Mouse (Mus musculus) intestine, embryonic 16.5 days (tissue): ENCODE data around the gene Sept9. TPM values are rescaled to one million over a fixed set of nuclear protein-coding genes. Genes with fewer than 3 reads are reported as not detected.
A peak's percentile ranks its signal among the peaks of the same experiment; 100 is the strongest.

Source experiments
- ATAC-seq: fragments of 200-750 bp; cut with Nextera tagmentation; 2 replicates; pipeline ENCODE4 v1.8.0; 2017; ENCODE audit warnings: moderate TSS enrichment, moderate library complexity
- H3K27ac ChIP-seq: fragments of 300-500 bp; sonication (generic); 2 replicates; pipeline ENCODE4 v1.5.1; 2014; ENCODE audit warnings: mild to moderate bottlenecking, low read length
- H3K27me3 ChIP-seq: fragments of 300-500 bp; sonication (generic); replicated peaks from 2 replicates; pipeline ENCODE4 v1.6.1; 2014; ENCODE audit warnings: low read length, control low read depth, mixed read lengths; ENCODE audit not compliant: control insufficient read depth, insufficient read depth
- H3K36me3 ChIP-seq: fragments of 300-500 bp; sonication (generic); 2 replicates; pipeline ENCODE4 v1.6.1; 2014; ENCODE audit warnings: low read length, control low read depth; ENCODE audit not compliant: control insufficient read depth, insufficient read depth
- H3K4me1 ChIP-seq: fragments of 300-500 bp; sonication (generic); 2 replicates; pipeline ENCODE4 v1.6.1; 2014; ENCODE audit warnings: low read length, control low read depth, mixed read lengths; ENCODE audit not compliant: control insufficient read depth, insufficient read depth
- H3K4me2 ChIP-seq: fragments of 300-500 bp; sonication (generic); 2 replicates; pipeline ENCODE4 v1.6.1; 2014; ENCODE audit warnings: low read depth, low read length, control low read depth
- H3K4me3 ChIP-seq: fragments of 300-500 bp; sonication (generic); 2 replicates; pipeline ENCODE4 v1.5.1; 2014; ENCODE audit warnings: mild to moderate bottlenecking, low read length
- H3K9ac ChIP-seq: fragments of 300-500 bp; sonication (generic); 2 replicates; pipeline ENCODE4 v1.6.1; 2014; ENCODE audit warnings: low read depth, low read length
- H3K9me3 ChIP-seq: fragments of 300-500 bp; sonication (generic); 2 replicates; pipeline ENCODE4 v1.6.1; 2016; ENCODE audit warnings: low read length, control low read depth; ENCODE audit not compliant: control insufficient read depth
- WGBS: fragments of 180-500 bp; shearing (Covaris S2); extraction: QIAGEN DNeasy Blood & Tissue Kit; methylation state at CpG from one replicate; pipeline ENCODE4 v1.1.7; 2014; 5-methylcytosine and 5-hydroxymethylcytosine counted together
- polyA plus RNA-seq: library from polyadenylated mRNA; unstranded; fragments of >200 nt; fragmentation: Nextera tagmentation; extraction: Ambion mirVana; gene quantifications from 2 replicates; pipeline ENCODE4 v1.2.1, GENCODE M21; 2015

Gene Sept9
- polyA plus RNA-seq, 1 experiment from 2014 or later = 183 TPM

DNA sequence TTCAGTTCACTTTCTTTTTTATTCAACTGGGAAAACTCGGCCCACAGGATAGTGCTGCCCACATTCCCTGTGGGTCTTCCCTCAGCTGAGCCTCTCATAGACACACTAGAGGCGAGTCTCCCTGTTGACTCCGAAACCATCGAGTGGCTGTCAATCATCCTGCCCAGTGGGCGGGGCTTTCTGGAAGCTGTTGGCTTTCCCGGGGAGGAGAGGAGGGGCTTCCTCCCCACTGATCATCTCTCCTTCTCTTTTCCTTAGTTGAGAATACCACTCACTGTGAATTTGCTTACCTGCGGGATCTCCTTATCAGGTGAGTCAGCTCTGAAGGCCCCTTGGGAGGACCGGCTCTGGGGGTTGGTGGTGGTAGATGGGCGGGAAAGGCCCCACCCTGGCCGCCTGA is 159.7 kb downstream of the Sept9 start:
- 60% methylated on average over 10 of the region's 10 CpGs for WGBS
- Histone ChIP-seq H3K9me3 (0 out of 2 replicates have a peak, but pooled peaks cover 6% of the 10 kb centered on the region), H3K9ac (no peak overlapping the region), H3K4me1 (peaks cover 9% of the 10 kb centered on the region), H3K4me2 (no peak overlapping the region), H3K36me3 (peaks cover 48% of the 10 kb centered on the region), H3K27me3 (no peaks in the 10 kb centered on the region), H3K27ac (no peak overlapping the region), H3K4me3 (no peak overlapping the region)
- 0 out of 2 replicates have a peak, but pooled peaks have one; percentile 17 for ATAC-seq

DNA sequence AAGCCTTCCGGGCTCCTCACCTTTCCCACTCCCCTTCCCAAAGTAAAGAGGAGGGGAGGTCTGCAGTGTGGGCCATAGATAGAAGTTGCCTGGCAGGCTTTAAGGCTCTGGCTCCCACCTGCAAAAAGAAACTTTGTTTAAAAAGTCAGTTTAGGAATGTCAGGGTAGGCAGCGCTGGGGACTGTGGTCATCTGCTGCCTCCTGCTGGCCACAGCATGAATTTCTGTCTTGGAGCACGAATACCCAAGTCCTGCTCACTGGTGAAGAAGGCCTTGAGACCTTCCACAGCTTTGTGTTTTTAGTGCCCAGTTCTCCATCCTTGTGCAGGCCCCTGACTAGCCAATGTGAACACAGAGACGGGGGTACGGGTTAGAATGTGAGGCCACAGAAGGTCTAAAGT is 160.4 kb downstream of the Sept9 start:
- 64% methylated on average over 5 of the region's 5 CpGs for WGBS
- Histone ChIP-seq H3K9me3 (0 out of 2 replicates have a peak, but pooled peaks cover 6% of the 10 kb centered on the region), H3K27me3 (no peaks in the 10 kb centered on the region), H3K36me3 (peaks cover 43% of the 10 kb centered on the region), H3K9ac (no peak overlapping the region; the same call in 1 of the 2 replicates), H3K4me3 (no peak overlapping the region), H3K4me2 (no peak overlapping the region), H3K4me1 (peaks cover 9% of the 10 kb centered on the region), H3K27ac (no peak overlapping the region)
- no peak for ATAC-seq

DNA sequence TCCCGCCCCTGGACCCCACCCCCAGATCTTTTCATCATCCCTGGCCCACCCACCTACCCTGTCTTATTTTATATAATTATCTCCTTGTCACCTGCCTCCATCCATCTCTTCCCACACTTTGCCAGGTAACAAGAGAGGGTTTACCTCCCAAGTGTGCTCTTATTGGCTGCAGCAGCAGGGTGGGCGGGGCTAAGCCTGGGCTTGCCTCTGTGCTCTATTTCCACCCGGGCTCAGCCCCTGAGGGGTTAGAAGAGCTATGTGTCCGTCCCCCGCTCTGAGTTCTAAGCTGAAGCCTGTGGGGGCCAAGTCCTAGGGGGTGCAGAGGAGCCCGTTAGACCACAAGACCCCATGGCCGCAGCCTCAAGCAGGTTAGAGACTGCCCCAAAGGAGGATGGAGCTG is 161.1 kb downstream of the Sept9 start:
- ATAC-seq = no peak
- H3K4me2 ChIP-seq = no peak overlapping the region
- 78% methylated on average over 7 of the region's 7 CpGs for WGBS
- no peak overlapping the region for H3K4me3 ChIP-seq
- H3K36me3 ChIP-seq = peaks cover 36% of the 10 kb centered on the region
- H3K27me3 ChIP-seq = no peaks in the 10 kb centered on the region
- peaks cover 9% of the 10 kb centered on the region for H3K4me1 ChIP-seq
- H3K9me3 ChIP-seq = 0 out of 2 replicates have a peak, but pooled peaks cover under 1% of the 10 kb centered on the region
- no peak overlapping the region for H3K27ac ChIP-seq
- H3K9ac ChIP-seq = no peak overlapping the region; the same call in 1 of the 2 replicates

DNA sequence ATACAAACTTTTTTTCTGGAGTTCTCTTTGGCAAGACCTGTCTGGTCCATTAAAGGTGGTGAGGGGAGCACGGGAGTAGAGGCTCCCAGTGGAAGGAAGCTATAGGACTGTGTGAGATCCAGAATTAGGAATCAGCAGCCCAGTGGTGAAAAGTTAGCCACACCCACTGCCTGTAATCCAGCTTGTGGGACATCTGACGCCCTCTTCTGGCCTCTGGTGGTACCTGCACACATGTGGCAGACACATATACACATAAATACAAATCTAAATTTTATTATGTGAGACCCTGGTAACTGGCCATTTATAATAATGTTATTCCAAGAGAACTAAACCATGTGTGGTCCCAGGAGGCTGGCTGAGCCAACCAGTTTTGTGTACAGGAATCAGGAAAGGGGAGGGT is 162.8 kb downstream of the Sept9 start:
- peaks cover 9% of the 10 kb centered on the region for H3K4me1 ChIP-seq
- H3K27me3 ChIP-seq = no peaks in the 10 kb centered on the region
- H3K9ac ChIP-seq = no peak overlapping the region
- H3K9me3 ChIP-seq = no peaks in the 10 kb centered on the region
- no peak overlapping the region for H3K27ac ChIP-seq
- H3K4me2 ChIP-seq = no peak overlapping the region
- 91% methylated on average over 2 of the region's 2 CpGs for WGBS
- peaks cover 31% of the 10 kb centered on the region for H3K36me3 ChIP-seq
- no peak for ATAC-seq
- no peak overlapping the region for H3K4me3 ChIP-seq

DNA sequence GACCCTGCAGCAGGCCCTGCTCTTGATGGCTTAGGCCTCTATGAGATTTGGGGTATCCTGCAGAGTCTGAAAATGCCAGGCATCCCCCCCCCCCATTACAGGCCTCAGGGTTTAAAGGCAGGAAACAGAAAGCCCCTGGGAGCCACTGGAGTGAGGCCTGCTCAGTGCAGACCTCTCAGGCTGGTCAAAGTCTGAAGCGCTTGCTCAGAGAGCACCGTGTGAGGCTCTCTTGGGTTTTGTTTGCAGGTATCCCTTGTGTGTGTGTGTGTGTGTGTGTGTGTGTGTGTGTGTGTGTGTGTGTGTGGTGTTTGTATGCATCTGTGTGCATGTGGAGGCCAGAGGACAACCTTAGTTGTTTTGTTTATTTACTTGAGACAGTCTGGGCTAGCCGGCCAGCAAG is 164.5 kb downstream of the Sept9 start:
- Histone ChIP-seq H3K4me3 (no peak overlapping the region), H3K36me3 (peaks cover 26% of the 10 kb centered on the region), H3K9me3 (no peaks in the 10 kb centered on the region), H3K4me2 (no peak overlapping the region), H3K4me1 (peaks cover 9% of the 10 kb centered on the region), H3K27ac (no peak overlapping the region; the same call in 1 of the 2 replicates), H3K27me3 (no peaks in the 10 kb centered on the region), H3K9ac (peak overlapping the region; percentile 36; the same call in 1 of the 2 replicates)
- peak; percentile 45; the same call in 1 of the 2 replicates for ATAC-seq
- 55% methylated on average over 3 of the region's 3 CpGs for WGBS

DNA sequence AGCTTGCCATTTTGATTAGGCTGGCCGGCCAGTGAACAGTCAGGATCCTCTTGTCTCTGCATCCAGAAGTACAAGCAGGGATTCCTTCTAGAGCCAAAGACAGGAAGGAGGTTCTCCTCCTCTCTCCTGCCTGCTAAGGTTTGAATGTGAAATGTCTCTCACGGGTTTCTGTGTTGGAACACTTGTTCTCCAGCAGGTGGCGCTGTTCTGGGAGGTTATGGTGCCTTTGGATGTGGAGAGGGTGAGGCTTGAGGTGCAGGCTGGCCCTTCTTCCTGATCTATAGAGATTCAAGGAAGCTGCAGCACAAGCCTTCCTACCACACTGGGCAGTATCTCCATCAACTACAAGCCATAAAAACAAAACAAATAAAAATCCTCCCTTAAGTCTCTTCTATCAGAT is 167.0 kb downstream of the Sept9 start:
- Histone ChIP-seq H3K9ac (no peak overlapping the region), H3K4me3 (no peak overlapping the region), H3K27ac (no peak overlapping the region), H3K36me3 (peaks cover 9% of the 10 kb centered on the region), H3K27me3 (no peaks in the 10 kb centered on the region), H3K4me1 (peaks cover 14% of the 10 kb centered on the region), H3K9me3 (no peaks in the 10 kb centered on the region), H3K4me2 (no peak overlapping the region)
- 21% methylated on average over 3 of the region's 3 CpGs for WGBS
- no peak for ATAC-seq

DNA sequence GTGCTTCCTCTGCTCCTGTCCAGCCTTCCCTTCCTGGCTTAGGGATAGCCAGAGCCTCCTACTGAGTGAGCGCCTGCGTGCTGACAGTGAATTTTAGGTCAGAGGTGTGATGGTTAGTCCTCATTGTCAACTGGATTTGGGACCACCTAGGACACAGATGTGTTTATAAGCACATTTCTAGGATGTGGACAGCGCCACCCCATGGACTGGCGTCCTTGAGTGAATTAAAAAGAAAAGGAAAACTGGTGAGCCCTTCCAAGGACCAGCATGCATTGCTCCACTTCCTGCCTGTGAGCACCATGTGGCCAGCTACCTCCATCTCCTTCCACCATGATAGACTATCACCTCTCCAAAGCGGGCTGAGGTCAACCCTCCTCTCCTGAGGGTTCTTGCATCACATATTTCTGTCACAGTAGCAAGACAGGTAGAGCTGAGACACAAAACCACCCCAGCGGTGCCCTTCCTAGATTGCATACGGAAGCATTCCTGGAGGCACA is 167.4 kb downstream of the Sept9 start:
- no peak overlapping the region for H3K9ac ChIP-seq
- H3K36me3 ChIP-seq = peaks cover 6% of the 10 kb centered on the region; the same call in 1 of the 2 replicates
- H3K4me1 ChIP-seq = peaks cover 14% of the 10 kb centered on the region
- no peak overlapping the region for H3K4me3 ChIP-seq
- no peak overlapping the region for H3K4me2 ChIP-seq
- no peak overlapping the region for H3K27ac ChIP-seq
- no peak for ATAC-seq
- no peaks in the 10 kb centered on the region for H3K27me3 ChIP-seq
- 78% methylated on average over 7 of the region's 7 CpGs for WGBS
- H3K9me3 ChIP-seq = no peaks in the 10 kb centered on the region

DNA sequence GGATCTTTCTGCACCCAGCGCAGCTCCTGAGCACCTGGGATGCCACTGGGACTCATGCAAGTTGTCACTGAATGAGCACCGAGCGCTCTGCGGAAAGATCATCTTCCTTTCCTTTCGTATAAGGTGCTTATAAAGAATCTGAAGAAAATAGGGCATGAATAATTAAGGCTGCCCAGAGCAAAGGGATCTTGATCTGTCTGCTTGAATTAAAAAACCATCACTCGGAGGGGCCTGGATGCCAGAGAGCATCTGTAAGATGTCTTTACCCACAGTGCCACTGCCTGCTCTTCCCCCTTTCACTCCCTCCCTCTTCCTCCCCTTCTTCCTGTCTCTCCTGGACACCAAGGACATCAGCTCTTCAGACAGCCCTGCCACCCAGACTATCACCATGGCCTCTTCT is 168.5 kb downstream of the Sept9 start:
- WGBS = 86% methylated on average over 6 of the region's 6 CpGs
- no peak overlapping the region for H3K4me3 ChIP-seq
- no peaks in the 10 kb centered on the region for H3K27me3 ChIP-seq
- no peak overlapping the region for H3K9ac ChIP-seq
- no peak overlapping the region for H3K4me2 ChIP-seq
- no peak for ATAC-seq
- H3K9me3 ChIP-seq = no peaks in the 10 kb centered on the region
- peaks cover 5% of the 10 kb centered on the region; the same call in 1 of the 2 replicates for H3K36me3 ChIP-seq
- H3K27ac ChIP-seq = no peak overlapping the region
- H3K4me1 ChIP-seq = peaks cover 14% of the 10 kb centered on the region

DNA sequence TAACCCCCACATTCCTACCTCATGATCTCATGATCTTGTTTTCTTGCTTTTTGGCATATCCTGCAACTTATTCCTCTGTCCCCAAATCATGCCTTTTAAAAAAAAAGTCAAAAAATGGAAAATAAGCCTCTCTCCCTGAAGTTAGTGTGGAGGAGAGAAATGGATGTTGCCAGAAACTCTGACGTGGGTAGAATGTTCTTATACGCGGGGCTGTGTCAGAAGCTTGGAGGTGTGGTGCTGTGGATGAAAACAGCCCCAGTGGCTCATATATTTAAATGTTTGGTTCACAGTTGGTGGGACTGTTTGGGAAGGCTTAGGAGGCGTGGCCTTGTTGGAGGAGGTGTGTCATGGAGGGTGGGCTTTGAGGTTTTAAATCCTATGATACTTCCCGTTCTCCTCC is 169.9 kb downstream of the Sept9 start:
- no peak overlapping the region for H3K27ac ChIP-seq
- H3K27me3 ChIP-seq = no peaks in the 10 kb centered on the region
- WGBS = 84% methylated on average over 5 of the region's 5 CpGs
- 0 out of 2 replicates have a peak, but pooled peaks cover 11% of the 10 kb centered on the region for H3K4me1 ChIP-seq
- H3K4me3 ChIP-seq = no peak overlapping the region
- no peaks in the 10 kb centered on the region for H3K36me3 ChIP-seq
- no peaks in the 10 kb centered on the region for H3K9me3 ChIP-seq
- H3K4me2 ChIP-seq = no peak overlapping the region
- no peak overlapping the region for H3K9ac ChIP-seq
- no peak for ATAC-seq
